Mouse (Mus musculus) monocyte, adult 5-6 weeks (primary cell): ENCODE results near the gene Snx3. TPM values are rescaled to one million over a fixed set of nuclear protein-coding genes. Genes with fewer than 3 reads are reported as not detected.

Source experiments
- total RNA-seq: library from RNA; stranded (forward); fragments of 200-1000, 200-491, 200-594 nt; gene quantifications from 3 replicates; pipeline ENCODE4 v1.2.3, GENCODE M21; 2017

Snx3 gene
- total RNA-seq, 1 experiment from 2014 or later: 60.0 TPM

Other genes starting within 250 kb of the Snx3 start
- 39.6 to 56.4 TPM (median 43.8 TPM) in 3 replicates for gene Foxo3, start 225.3 kb upstream of the Snx3 start, total RNA-seq
- 7.3 to 11.4 TPM (median 9.6 TPM) in 3 replicates for gene Afg1l, start 23.5 kb upstream of the Snx3 start, total RNA-seq
- gene Nr2e1, start 81.6 kb downstream of the Snx3 start, total RNA-seq: not detected in 3 replicates
- gene Ostm1, start 81.8 kb downstream of the Snx3 start, total RNA-seq: 73.5 to 79.9 TPM (median 79.6 TPM) in 3 replicates